In the genomic region with DNA sequence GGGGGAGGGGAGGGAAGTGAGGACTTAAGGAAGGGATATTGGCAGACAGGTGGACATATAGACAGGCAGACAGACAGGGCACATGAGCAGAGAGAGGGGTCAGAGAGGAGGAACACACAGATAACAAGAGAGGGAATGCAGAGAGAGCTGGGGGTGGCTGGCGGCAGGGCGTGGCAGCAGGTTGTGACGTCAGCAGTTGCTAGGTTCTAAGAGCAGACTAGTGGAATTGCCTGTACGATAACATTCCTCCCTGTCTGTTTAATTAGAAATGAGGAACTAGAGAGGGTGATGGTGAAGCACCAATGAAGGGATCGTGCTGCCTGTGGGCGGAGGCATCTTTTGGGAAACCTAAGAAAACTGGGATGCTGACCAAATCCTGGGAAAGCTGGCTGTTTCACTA, we compare ENCODE assay signal across 8 mouse cellular contexts. TPM values are rescaled to one million over a fixed set of nuclear protein-coding genes. Genes with fewer than 3 reads are reported as not detected.
DNase-seq lines count a peak whose midpoint lies in the region; ATAC-seq and TF ChIP-seq lines count a peak whose summit lies in the region.

No protein-coding gene starts in this region.

- H3K4me2 ChIP-seq in midbrain, embryonic 14.5 days (ENCODE audit: low read length): no peak overlapping the region
- H3K4me2 ChIP-seq in midbrain, embryonic 13.5 days (replicated peaks): no peak overlapping the region
- H3K4me2 ChIP-seq in stomach, postnatal 0 days (replicated peaks; ENCODE audit: low read depth): no peak overlapping the region

- no peak for TF ChIP-seq EP300 in stomach, postnatal 0 days (optimal IDR thresholded peaks at IDR 0.05)

- no peaks in the 10 kb centered on the region for H3K9me3 ChIP-seq in midbrain, embryonic 14.5 days (ENCODE audit: control insufficient read depth, low read length)
- no peaks in the 10 kb centered on the region for H3K9me3 ChIP-seq in midbrain, embryonic 13.5 days
- H3K9me3 ChIP-seq in stomach, postnatal 0 days (ENCODE audit: control insufficient read depth, low read length): no peaks in the 10 kb centered on the region

- WGBS in midbrain, embryonic 14.5 days: 61% methylated on average over 6 of the region's 6 CpGs
- 52% methylated on average over 6 of the region's 6 CpGs for WGBS in midbrain, embryonic 13.5 days
- WGBS in stomach, postnatal 0 days: 39% methylated on average over 6 of the region's 6 CpGs

- peak; percentile 13 to 36 for DNase-seq in frontal cortex, postnatal 36 days (ENCODE audit: low spot score in 2 of 2)
- DNase-seq in frontal cortex, postnatal 25 days (ENCODE audit: low spot score in 2 of 2): no peak
- DNase-seq in midbrain, embryonic 14.5 days: peak; percentile 48
- peak; percentile 43 for DNase-seq in brain, adult 2 months (ENCODE audit: low read depth, low spot score)
- peak; percentile 53 for DNase-seq in layer of hippocampus, adult 9-11 months
- peak; percentile 58 for DNase-seq in stomach, postnatal 0 days (ENCODE audit: low spot score)
- no peak for DNase-seq in ovary, adult 18-20 months (ENCODE audit: low spot score)

- no peak for ATAC-seq in midbrain, embryonic 14.5 days (ENCODE audit: low FRiP score, low TSS enrichment)
- ATAC-seq in midbrain, embryonic 13.5 days: no peak
- ATAC-seq in stomach, postnatal 0 days (ENCODE audit: low FRiP score, low TSS enrichment): peak; percentile 70; the same call in 1 of the 2 replicates

- no peak overlapping the region for H3K4me3 ChIP-seq in midbrain, embryonic 14.5 days (replicated peaks; ENCODE audit: low read depth, low read length)
- no peak overlapping the region for H3K4me3 ChIP-seq in midbrain, embryonic 13.5 days (replicated peaks)
- no peak overlapping the region for H3K4me3 ChIP-seq in stomach, postnatal 0 days (ENCODE audit: low read depth, low read length)

- H3K36me3 ChIP-seq in midbrain, embryonic 14.5 days (ENCODE audit: control insufficient read depth, insufficient read depth, low read length): no peaks in the 10 kb centered on the region
- no peaks in the 10 kb centered on the region for H3K36me3 ChIP-seq in midbrain, embryonic 13.5 days
- no peaks in the 10 kb centered on the region for H3K36me3 ChIP-seq in stomach, postnatal 0 days (ENCODE audit: control insufficient read depth, insufficient read depth, low read length)

- H3K4me1 ChIP-seq in midbrain, embryonic 14.5 days (ENCODE audit: control insufficient read depth, insufficient read depth, low read length): no peaks in the 10 kb centered on the region
- no peaks in the 10 kb centered on the region for H3K4me1 ChIP-seq in midbrain, embryonic 13.5 days (replicated peaks)
- no peaks in the 10 kb centered on the region for H3K4me1 ChIP-seq in stomach, postnatal 0 days (replicated peaks; ENCODE audit: control insufficient read depth, insufficient read depth)

- H3K27ac ChIP-seq in midbrain, embryonic 14.5 days (replicated peaks; ENCODE audit: low read depth, low read length): no peak overlapping the region
- H3K27ac ChIP-seq in midbrain, embryonic 13.5 days: no peak overlapping the region
- no peak overlapping the region for H3K27ac ChIP-seq in stomach, postnatal 0 days (replicated peaks)

- no peak overlapping the region for H3K9ac ChIP-seq in midbrain, embryonic 14.5 days (replicated peaks; ENCODE audit: low read length)
- no peak overlapping the region for H3K9ac ChIP-seq in midbrain, embryonic 13.5 days (replicated peaks)
- H3K9ac ChIP-seq in stomach, postnatal 0 days (ENCODE audit: low read length): no peak overlapping the region

- no peaks in the 10 kb centered on the region for H3K27me3 ChIP-seq in midbrain, embryonic 14.5 days (ENCODE audit: control insufficient read depth, insufficient read depth, low read length)
- H3K27me3 ChIP-seq in midbrain, embryonic 13.5 days: no peaks in the 10 kb centered on the region
- no peaks in the 10 kb centered on the region for H3K27me3 ChIP-seq in stomach, postnatal 0 days (ENCODE audit: control insufficient read depth, insufficient read depth, low read length)

- TF ChIP-seq CTCF in stomach, postnatal 0 days (IDR thresholded peaks at IDR 0.05; ENCODE audit: low read depth): no peak

RNA-seq across cellular contexts. Expression of a gene that starts 11.8 kb away (rescaled TPM):
- polyA plus RNA-seq in midbrain, embryonic 14.5 days (2014; fragmentation: Nextera tagmentation; extraction: Ambion mirVana): 0.08 and 0.41 TPM in 2 replicates
- polyA plus RNA-seq in midbrain, embryonic 13.5 days (2015; fragmentation: Nextera tagmentation; extraction: Ambion mirVana): 0.08 and 0.30 TPM in 2 replicates
- 4.9 and 6.0 TPM in 2 replicates for polyA plus RNA-seq in stomach, postnatal 0 days (2015; fragmentation: Nextera tagmentation; extraction: Ambion mirVana)

RNA-seq across cellular contexts. Expression of a gene that starts 15.3 kb away (rescaled TPM):
- polyA plus RNA-seq in midbrain, embryonic 14.5 days (2014; fragmentation: Nextera tagmentation; extraction: Ambion mirVana): 118 and 132 TPM in 2 replicates
- polyA plus RNA-seq in midbrain, embryonic 13.5 days (2015; fragmentation: Nextera tagmentation; extraction: Ambion mirVana): 145 and 162 TPM in 2 replicates
- 107 and 122 TPM in 2 replicates for polyA plus RNA-seq in stomach, postnatal 0 days (2015; fragmentation: Nextera tagmentation; extraction: Ambion mirVana)

RNA-seq across cellular contexts. Expression of a gene that starts 26.4 kb away (rescaled TPM):
- 0.11 TPM in 1 of 2 replicates, not detected in the other for polyA plus RNA-seq in midbrain, embryonic 14.5 days (2014; fragmentation: Nextera tagmentation; extraction: Ambion mirVana)
- polyA plus RNA-seq in midbrain, embryonic 13.5 days (2015; fragmentation: Nextera tagmentation; extraction: Ambion mirVana): not detected in 2 replicates
- 24.0 and 26.8 TPM in 2 replicates for polyA plus RNA-seq in stomach, postnatal 0 days (2015; fragmentation: Nextera tagmentation; extraction: Ambion mirVana)

RNA-seq across cellular contexts. Expression of a gene that starts 35.5 kb away (rescaled TPM):
- 2.0 and 2.3 TPM in 2 replicates for polyA plus RNA-seq in midbrain, embryonic 14.5 days (2014; fragmentation: Nextera tagmentation; extraction: Ambion mirVana)
- polyA plus RNA-seq in midbrain, embryonic 13.5 days (2015; fragmentation: Nextera tagmentation; extraction: Ambion mirVana): 3.3 and 4.3 TPM in 2 replicates
- 0.56 and 0.91 TPM in 2 replicates for polyA plus RNA-seq in stomach, postnatal 0 days (2015; fragmentation: Nextera tagmentation; extraction: Ambion mirVana)

RNA-seq across cellular contexts. Expression of a gene that starts 38.8 kb away (rescaled TPM):
- 4.3 and 4.6 TPM in 2 replicates for polyA plus RNA-seq in midbrain, embryonic 14.5 days (2014; fragmentation: Nextera tagmentation; extraction: Ambion mirVana)
- polyA plus RNA-seq in midbrain, embryonic 13.5 days (2015; fragmentation: Nextera tagmentation; extraction: Ambion mirVana): 5.1 and 8.0 TPM in 2 replicates
- 5.4 TPM in 2 replicates for polyA plus RNA-seq in stomach, postnatal 0 days (2015; fragmentation: Nextera tagmentation; extraction: Ambion mirVana)

Comparison
In these comparisons a context has a peak if more than half of its experiments do, and no peak if none do; other contexts are left out.
1. DNase-seq: peak in frontal cortex, postnatal 36 days (2 of 2), midbrain, embryonic 14.5 days (single experiment), brain, adult 2 months (single experiment), layer of hippocampus, adult 9-11 months (single experiment) and stomach, postnatal 0 days (single experiment); none in frontal cortex, postnatal 25 days (0 of 2) and ovary, adult 18-20 months (single experiment).
2. RNA of a gene that starts 26.4 kb away (polyA plus RNA-seq): 24.0 to 26.8 TPM in stomach, postnatal 0 days; 0.11 TPM in midbrain, embryonic 14.5 days and not detected in midbrain, embryonic 13.5 days; every median in the first group is over 10 times any median in the second.